Mouse (Mus musculus) mouse trophoblast stem cell (cell line): ENCODE measurements around the gene Eif4g1.
"Not testable (repeated sequence)": the region's sequence is repeated elsewhere in the genome, so short reads cannot be mapped to it uniquely, and the experiment has no call there.

Source experiments
- in situ Hi-C, 2 experiments: fragments of 300-500 bp; cut with MseI, MboI; formaldehyde crosslinking; loops; 2 replicates in 1 of 2; 3 replicates in 1 of 2; pipeline ENCODE4 v1.15.1; 2025

Gene Eif4g1

GRCm38 (mm10) chr16:20668013-20668412, at the start of gene Eif4g1:
TSS of gene Eif4g1 (plus strand) at chr16:20668313.
- in situ Hi-C loops: not testable (repeated sequence)

- in situ Hi-C loops: no loop called here
Observed at GRCm38 (mm10) chr16:20619541-20620398, 48.3 kb upstream of the Eif4g1 start.

- in situ Hi-C loops: no loop called here
Observed at GRCm38 (mm10) chr16:20620399-20620735, 47.7 kb upstream of the Eif4g1 start.

DNA sequence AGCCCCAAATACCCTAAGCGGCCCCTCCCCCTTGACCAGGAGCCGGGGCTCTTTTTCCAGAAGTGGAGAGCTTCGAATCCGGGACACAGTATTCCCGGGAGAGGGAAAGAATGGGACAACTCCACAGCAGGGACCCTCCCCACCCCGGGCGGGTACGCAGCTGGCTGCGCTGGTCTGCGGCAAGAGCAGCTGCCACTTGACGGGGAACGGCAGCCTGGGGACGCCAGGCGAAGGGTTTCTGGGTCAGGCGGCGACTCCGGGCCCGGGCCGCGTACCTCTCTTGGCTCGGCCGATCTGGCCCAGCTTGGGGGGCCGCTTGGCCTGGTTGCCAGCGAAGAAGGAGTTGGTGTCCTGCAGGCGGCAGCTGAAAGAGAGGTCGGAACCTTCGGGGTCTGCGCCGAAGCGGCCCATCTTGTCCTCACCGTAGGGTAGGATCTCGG, 47.3 kb upstream of the Eif4g1 start:
- in situ Hi-C loops: no loop called here

DNA sequence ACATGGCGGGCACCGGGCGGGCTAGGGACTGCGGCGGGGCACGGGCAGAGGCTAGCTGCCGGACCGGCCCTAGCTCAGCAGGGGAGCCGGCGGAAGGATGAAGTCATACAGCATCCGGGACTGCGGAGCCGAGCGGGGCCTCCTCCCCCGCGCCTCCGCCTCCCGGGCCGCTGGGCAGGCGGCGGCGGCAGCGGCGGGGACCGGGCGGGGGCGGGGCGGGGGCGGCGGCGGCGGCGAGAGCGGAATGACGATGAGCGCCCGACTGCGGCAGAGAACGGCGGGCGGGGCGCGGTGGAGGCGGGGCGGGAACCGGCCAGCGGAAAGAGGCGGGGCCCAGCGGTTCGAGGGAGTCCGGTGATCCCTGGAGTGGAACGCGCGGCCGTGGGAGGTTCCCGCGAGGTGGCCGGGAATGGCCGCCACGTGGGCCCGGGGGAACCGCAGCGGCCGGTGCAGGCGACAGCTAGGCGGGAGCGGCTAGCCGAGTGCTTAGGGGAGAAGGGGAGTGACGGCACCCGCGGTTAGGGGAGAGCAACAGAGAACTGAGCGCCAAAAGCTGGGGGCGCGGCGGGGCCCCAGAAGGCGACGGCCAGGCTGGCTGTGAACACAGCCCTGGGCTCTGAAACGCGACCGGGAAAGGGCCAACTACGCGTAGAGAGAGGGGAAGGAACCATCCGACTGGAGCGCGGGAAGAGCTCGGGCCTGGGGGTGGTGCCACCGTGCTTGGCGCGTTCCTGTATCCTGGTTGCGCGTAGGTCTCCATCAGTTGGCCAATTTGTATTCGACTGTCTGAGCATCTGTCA, 46.7 kb upstream of the Eif4g1 start, which contains the start of gene Camk2n2:
Gene Camk2n2 (minus strand): TSS at position 97 of the 800 bp plus-strand sequence.
- in situ Hi-C loops: no loop called here

GRCm38 (mm10) chr16:20621991-20622685, 46.0 kb upstream of the Eif4g1 start:
- in situ Hi-C loops: no loop called here

DNA sequence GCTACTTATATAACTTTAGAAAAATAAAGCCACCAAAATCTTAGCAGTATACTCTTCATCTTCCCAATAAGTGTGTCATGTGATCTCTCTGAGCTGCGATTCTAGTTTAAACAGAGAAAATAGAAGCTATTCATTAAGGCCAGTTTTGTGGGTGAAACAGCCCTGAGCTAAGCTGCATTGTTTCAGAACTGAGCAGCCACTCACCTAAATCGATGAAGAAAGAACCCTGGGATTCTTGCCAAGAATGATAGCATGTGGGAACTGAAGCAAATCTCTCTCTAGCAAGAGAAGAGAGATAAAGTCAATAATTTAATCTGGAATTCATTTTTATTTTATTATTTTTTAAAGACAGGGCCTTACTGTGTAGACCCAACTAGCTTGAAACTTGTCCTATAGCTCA, 44.9 kb upstream of the Eif4g1 start:
- in situ Hi-C loops: no loop called here

GRCm38 (mm10) chr16:20628871-20629391, 39.2 kb upstream of the Eif4g1 start:
- in situ Hi-C loops: no loop called here

DNA sequence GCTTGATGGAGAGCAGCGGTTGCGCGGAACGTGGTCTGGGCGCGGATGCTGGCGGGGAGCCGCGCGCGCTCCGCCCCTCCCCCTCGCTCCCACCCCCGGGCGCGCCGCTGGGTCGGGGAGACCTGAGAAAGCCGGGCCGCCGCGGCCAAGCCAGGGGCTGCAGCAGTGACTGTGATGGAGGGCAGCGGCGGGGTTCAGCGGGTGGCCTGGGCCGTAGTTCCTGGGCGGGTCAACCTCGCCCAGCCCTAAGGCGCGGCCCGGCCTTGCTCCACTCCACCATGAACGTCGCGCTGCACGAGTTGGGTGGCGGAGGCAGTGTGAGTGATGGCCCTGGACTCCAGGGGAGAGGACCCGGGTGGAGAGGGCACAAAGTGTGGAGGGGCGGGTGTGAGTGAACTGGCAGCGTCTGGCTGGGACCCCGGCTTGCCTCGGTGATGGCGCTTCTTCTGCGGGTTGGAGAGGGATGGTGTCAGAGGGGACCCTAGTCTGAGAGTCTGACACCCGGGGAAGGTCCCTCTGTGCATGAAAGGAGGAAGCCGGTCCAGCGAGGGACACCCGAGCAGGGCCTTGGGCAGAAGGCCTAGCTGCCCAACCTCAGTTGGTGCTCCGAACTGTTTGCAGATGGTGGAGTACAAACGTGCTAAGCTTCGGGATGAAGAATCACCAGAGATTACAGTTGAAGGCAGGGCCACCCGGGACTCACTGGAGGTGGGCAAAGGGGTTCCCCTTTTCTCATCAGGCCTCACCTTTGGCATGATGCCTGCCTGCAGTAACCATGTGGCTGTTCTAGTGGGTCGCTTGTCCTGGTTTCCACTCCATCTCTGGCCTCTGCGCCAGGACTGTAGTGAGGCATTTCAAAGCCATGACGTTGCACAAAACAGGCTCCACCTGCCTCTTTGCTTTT, 38.1 kb upstream of the Eif4g1 start, which contains the start of gene Ece2:
Gene Ece2 (plus strand): TSS at position 98 of the 904 bp plus-strand sequence.
- in situ Hi-C loops: no loop called here

- in situ Hi-C loops: no loop called here
Observed at GRCm38 (mm10) chr16:20637410-20637809, 30.7 kb upstream of the Eif4g1 start.

GRCm38 (mm10) chr16:20638367-20638766, 29.7 kb upstream of the Eif4g1 start:
- in situ Hi-C loops: no loop called here

DNA sequence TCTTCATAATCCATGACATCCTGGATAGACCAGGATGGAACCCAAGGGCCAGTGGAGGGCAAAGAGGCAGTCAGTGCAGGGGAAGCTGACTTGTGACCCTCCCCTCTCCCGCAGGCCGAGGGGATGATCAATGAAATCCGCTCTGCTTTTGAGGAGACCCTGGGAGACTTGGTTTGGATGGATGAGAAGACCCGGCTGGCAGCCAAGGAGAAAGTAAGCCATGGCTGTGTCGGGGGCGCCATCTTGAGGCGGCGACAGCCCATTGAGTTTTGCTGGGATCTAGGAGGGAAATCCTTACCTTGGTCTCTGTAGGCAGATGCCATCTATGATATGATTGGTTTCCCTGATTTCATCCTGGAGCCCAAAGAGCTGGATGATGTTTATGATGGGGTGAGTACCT, 26.0 kb upstream of the Eif4g1 start:
- in situ Hi-C loops: loop anchor here (10.0 kb wide), 1 partner anchor 137 kb away; no protein-coding TSS in a partner anchor

GRCm38 (mm10) chr16:20643911-20644310, 24.2 kb upstream of the Eif4g1 start:
- in situ Hi-C loops: loop anchor here (10.0 kb wide), 1 partner anchor 139 kb away; no protein-coding TSS in a partner anchor

DNA sequence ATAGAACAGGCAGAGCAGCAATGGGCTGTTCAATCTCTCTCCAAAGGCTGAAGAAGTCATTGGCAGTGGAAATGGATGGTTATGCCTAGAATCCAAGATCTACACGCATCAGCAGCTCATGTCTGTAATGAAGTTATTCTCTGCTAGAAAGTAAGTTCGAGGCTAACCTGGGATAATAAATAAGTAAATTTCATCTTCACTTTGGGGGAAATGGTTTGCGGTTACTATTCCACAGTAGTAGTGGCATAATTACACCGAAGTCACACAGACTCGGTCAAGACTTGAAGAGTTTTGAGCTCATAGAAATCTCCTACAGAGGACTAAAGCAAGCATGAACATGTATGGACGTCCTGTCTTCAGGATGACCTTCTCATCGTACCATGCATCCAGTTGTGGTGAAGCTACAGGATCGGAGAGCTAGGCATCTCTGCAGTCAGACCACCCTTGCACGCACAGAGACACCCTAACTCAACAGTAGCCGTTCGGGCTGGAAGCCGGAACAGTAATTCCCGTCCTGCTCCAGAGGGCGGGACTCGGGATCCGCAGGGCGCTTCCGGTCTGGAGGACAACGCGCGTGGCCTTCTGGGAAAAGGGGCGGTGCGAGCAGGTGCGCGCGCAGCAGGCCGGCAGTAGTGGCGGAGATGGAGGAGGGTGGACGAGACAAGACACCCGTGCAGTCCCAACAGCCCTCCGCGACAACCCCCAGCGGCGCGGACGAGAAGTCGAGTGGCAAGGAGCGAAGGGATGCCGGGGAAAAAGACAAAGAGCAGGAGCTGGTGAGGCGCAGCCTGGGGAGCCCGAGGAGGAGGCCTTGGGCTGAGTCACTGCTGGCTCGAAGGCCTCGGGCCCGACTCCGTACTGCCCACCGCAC, 16.8 kb upstream of the Eif4g1 start, which contains the start of gene Psmd2:
Gene Psmd2 (plus strand): TSS at position 577 of the 871 bp plus-strand sequence.
- in situ Hi-C loops: no loop called here

GRCm38 (mm10) chr16:20651947-20652310, 16.2 kb upstream of the Eif4g1 start:
- in situ Hi-C loops: no loop called here

DNA sequence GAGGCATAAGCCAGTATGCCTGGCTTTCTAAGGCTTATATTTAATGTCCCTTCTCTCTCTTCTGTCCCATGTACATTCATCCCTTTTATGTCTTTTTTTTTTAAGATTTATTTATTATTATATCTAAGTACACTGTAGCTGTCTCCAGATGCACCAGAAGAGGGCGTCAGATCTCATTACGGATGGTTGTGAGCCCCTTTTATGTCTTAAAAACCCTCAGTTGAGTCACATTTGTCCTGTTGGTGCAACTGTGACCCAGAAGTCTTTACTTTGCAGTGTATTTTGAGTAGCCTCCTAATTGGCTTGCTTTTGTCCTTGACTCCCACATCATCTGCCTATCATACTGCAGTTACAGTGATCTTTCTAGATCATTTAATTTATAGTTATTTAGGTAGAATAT, 14.8 kb upstream of the Eif4g1 start:
- in situ Hi-C loops: no loop called here

GRCm38 (mm10) chr16:20657661-20658060, 10.5 kb upstream of the Eif4g1 start:
- in situ Hi-C loops: no loop called here

GRCm38 (mm10) chr16:20670291-20670690, 2.2 kb downstream of the Eif4g1 start:
- in situ Hi-C loops: no loop called here

DNA sequence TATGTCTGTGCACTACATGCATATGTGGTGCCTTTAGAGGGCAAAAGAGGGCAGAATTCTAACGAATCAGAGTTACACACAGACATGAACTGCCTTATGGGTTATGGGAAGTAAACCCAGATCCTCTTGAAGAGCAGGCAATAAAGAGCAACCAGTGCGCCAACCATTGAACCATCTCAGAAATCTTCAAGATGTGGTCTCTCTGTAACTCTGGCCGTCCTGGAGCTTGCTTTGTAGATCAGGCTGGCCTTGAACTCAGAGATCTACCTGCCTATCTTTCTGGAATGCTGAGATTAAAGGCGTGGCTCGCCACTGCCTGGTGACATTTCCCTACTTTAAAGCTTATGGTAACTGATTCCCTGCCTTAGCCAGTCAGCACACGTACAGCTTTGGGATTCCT, 3.8 kb downstream of the Eif4g1 start:
- in situ Hi-C loops: no loop called here
